Mouse (Mus musculus): ENCODE measurements around the gene Rnf150.
A peak's percentile ranks its signal among the peaks of the same experiment; 100 is the strongest.

Rnf150 gene

GRCm38 (mm10) chr8:82895091-82895490 lies 31.9 kb downstream of the Rnf150 start:
- no peak for DNase-seq

- DNase-seq: no peak
These were observed 33.6 kb downstream of the Rnf150 start for GRCm38 (mm10) chr8:82896796-82897195.

GRCm38 (mm10) chr8:82897628-82898458 lies 34.7 kb downstream of the Rnf150 start:
- no peak for DNase-seq

DNA sequence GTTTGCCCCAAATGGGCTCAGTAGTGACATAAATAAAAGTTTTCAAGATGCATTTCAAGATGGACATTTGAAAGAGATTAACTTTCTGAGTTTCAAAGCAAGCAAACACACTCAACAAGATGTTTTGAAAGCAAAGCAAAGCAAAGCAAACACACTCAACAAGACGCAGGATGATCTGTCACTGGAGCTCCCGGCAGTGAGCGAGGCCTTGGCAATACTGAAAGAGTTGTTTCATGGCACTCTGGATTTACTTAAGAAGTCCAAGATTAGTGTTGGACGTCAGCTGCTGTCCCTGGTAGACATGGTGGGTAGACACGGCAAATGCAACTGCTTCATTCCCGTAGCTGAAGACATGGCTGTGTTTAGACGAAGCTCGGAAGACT lies 35.3 kb downstream of the Rnf150 start:
- DNase-seq: no peak

DNA sequence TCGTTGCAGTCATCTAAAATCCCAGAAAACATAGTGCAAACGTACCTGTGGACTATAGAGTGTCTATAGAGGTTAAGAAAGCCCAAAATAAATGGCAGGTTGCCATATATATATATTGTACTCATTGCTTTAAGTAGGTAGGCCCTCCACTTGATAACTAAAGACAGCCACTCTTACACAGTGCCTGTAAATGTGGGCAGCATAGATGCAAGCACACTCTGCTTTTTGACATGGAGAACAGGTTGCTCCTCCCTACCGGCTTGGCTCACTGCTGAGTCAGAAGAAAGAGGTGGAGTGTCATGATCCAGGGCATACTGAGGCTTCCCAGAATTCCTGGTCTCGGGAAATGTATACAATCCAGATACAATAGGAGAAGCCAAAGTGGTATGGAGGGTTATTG lies 37.8 kb downstream of the Rnf150 start:
- DNase-seq: no peak

DNA sequence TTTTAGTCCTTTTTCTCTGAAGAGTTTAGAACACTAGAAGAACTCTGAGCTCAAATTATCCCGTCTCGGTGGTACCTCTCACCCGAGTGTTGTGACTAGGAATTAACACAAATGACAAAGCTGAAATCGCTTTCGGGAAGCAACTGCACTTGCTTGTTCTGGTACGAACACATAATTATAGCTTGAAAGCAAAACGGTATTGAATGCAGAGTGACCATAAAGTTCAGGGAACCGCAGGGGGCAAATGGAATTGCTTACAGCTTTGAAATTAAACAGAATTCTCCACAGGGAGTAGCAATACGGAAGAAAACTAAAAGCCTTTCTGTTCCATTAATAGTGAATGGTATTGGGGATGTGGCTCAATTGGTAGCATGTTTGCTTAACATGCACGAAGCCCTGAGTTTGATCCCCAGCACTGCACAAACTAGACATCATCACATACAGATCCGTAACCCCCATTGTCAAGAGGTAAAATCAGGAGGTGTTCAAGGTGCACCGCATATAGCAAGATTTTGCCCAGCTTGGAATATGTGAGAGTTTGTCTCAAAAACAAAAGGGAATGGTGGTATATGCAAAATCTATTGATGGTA lies 38.5 kb downstream of the Rnf150 start:
- DNase-seq: no peak

DNA sequence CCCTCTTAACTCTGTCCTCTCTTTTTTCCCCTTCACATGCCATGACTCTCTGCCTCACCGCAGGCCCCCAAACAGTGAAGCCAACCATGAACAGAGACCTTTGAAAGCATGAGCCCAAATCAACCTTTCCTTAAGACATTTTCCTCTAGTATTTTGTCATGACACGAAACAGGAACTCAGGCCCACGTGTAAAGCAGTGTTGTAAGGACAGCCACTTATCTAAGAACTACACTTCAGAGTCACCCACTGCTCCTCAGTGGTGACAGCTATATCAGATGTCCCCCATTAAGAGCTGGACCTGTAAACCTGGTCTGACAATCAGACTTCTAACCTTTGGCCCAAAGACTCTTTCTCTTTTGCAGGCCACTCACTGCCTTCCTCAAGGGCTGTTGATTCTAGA lies 40.3 kb downstream of the Rnf150 start:
- DNase-seq: no peak

DNA sequence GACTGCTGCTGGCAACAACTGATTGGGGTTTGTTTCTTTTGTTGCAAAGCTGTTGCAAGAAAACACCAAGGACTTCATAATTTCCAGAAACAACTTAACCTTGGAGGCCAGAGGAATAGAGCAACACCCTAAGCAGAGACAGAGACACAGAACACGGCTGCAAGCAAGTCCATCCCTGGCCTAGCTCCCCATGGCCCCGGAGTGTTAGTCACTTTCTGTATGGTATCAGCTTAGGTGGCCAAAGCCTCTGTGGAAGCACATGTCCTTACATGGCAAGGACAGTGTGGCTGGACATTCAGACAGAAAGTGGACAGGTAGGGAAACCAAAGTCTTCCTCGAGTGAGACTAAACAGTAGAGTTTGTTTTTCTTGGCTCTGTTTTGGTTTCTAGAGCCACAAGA lies 44.1 kb downstream of the Rnf150 start:
- DNase-seq: no peak

DNA sequence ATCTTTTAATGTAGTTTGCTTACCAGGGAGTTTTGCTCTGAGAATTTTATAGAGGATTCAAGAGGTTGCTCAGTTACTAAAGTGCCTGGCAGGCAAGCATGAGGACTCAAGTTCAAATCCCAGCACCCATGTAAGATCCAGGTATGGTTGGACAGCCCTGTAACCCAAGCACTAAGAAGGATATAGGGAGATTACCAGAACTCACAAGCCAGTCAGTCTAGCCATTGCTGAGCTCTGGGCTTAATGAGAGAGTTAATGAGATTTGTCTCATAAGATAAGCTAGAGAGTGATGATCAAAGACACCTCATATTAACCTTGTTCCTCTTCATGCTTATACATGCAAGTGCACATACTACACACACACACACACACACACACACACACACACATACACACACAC lies 48.3 kb downstream of the Rnf150 start:
- no peak for DNase-seq

- DNase-seq: no peak
These were observed 49.1 kb downstream of the Rnf150 start for GRCm38 (mm10) chr8:82912282-82912681.

DNA sequence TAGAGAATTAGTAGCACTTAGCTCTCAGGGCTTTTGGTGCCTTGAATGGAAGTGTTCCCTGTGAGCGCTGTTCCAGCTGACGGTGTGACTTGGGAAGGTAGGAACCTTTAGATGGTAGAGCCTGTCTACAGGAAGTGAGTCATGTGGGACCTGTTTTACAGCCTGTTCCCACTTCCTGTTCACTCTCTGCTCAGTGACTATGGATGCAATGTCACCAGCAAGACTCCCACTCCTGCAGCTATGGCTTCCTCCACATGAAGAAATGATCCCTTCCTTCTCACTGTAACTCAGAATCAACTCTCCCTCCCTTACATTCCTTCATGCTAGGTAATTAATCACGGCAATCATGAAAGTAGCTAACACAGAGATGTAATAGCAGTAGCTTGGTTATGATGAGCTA lies 51.4 kb downstream of the Rnf150 start:
- no peak for DNase-seq

DNA sequence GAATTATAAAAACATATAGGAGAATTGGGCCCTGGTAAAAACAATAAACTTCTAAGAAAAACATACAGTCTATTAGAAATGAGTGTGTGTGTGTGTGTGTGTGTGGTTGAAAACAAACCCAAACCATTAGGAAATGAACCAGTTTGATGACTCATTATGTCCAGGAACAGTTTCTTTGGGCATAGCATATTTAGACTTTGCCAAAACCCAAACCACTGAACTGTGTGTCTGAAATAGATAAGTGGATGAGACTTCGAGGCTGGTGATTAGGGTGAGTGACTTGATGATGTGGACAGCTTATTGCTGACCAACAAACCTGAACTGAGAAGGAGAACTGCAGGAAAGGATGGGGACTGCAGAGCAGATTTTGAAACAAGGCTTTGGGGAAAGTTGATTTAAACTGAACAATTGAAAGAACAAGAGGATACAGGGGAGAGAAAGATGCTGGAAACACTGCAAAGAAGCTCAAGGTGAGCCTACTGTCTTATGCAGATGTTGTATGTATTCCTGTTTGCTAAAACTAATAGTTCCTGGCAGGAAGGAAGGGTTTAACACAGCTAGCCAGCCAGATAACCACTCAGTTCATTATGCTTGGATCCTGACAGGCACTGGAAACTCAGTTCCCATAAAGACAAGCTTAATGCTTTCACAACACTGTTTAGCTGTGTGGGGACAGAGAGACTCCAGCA lies 53.8 kb downstream of the Rnf150 start:
- no peak for DNase-seq

- no peak for DNase-seq
These were observed 54.6 kb downstream of the Rnf150 start for GRCm38 (mm10) chr8:82917540-82918316.

- no peak for DNase-seq
These were observed 56.5 kb downstream of the Rnf150 start for GRCm38 (mm10) chr8:82919676-82920075.

GRCm38 (mm10) chr8:82920124-82920523 lies 57.0 kb downstream of the Rnf150 start:
- DNase-seq: no peak

DNA sequence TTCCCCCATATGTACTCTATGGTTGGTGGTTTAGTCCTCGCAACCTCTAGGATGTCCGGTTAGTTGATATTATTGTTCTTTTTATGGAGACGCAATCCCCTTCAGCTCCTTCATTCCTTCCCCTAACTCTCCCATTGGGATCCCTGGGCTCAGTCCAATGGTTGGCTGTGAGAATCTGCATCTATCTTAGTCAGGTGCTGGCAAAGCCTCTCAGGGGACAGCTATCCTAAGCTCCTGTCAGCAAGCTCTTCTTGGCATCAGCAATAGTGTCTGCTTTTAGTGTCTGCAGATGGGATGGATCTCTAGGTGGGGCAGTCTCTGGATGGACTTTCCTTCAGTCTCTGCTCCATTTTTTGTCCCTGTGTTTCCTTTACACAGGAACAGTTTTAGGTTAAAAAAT lies 62.1 kb downstream of the Rnf150 start:
- no peak for DNase-seq

DNA sequence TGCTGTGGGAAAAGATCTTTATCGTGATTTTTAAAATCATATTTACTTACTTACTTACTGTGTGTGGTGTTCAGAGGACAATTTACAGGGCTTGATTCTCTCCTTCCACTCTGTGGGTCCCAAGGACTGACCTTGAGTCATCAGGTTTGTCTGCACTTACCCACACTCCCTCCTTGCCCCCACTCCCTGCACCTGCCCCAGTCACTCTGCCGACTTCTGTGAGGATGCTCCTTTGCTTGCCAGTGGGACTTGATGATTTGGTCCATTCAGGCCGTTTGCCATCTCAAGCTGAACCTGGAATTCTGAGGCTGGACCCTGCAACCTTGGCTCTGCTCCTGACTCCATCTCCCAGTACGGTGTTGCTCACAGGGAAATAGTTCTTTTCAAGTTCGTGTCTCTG lies 63.4 kb downstream of the Rnf150 start:
- no peak for DNase-seq

DNA sequence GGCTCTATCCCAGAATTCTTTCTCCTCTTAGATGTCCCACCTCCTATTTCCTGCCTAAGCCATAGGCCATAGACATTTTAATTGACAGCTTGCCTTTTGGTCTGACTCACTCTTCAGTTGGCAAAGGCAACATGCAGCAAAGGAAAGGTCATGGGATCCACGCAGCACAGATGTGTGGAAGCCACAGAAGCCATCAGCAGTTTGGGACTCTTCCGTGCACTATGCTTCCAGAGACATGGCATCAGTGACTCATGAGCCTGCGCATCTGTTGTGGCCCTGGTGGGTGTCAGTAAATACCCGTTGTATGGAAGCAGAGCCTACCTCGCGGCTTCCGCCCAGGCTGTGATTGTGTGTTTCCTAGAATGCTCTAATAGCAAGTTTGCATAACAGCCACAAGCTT lies 68.4 kb downstream of the Rnf150 start:
- DNase-seq: no peak

DNA sequence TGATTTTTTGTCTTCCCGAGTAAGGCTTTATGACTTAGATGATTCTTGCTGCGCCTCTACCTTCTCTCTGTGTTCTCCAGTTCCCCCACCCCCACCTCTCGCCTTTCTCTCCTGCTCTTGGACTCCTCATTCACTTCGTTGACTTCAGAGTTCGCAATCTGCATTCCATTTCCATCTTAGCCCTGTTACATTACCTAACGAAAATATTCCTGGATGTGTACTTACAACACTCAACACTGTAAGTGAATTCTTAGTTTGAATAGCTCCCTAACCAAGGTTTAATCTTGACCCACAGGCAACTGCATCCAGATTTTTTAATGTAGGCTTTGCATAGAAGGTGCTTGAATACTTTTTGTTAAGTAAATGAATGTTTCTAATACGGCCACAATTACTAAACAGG lies 73.0 kb downstream of the Rnf150 start:
- no peak for DNase-seq

DNA sequence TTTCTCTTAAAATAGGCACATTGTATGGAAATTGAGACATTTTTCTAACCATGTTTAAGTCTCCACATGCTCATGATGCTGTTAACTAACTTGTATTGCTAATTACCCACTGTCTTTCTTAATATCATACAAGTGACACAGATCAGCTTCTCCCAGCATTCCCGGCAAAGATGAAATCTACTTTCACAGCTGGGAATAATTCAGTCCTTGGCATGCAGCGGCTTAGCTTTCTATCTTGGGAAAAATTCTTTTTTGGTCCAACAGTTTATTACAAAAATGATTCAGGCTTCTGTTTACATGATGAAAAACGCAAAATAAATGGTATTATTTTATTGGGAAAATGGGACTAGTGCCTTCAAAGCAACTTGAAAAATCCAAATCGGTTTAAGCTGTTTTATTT lies 73.7 kb downstream of the Rnf150 start:
- peak in 1 of 2 experiments; percentile 9 for DNase-seq

DNA sequence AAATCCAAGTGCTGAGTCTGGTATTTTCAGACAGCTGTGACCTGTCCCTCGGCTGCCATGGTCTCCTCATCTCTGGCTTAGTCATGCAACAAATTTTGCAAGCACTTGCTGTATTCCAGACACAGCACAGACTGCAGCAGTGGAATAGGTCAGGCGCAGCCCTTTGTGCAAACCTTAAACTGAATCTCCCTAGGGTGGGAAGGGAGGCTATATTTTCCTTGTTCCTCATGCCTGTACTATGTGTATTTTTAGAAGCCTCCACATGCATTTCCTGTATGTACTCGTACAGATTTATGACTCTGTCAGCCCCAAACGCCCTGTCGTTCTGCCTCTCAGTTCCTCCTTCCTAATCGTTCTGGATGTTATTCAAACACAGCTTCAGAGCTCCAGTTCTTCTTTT lies 76.8 kb downstream of the Rnf150 start:
- peak; percentile 66 to 73 for DNase-seq

- peak; percentile 11 to 23 for DNase-seq
These were observed 80.3 kb downstream of the Rnf150 start for GRCm38 (mm10) chr8:82943223-82944006.

All from kidney, postnatal 4 days (tissue).